Mouse (Mus musculus): ENCODE measurements around the gene Ddrgk1.
A peak's percentile ranks its signal among the peaks of the same experiment; 100 is the strongest.
"Not testable (repeated sequence)": the region's sequence is repeated elsewhere in the genome, so short reads cannot be mapped to it uniquely, and the experiment has no call there.

The Ddrgk1 gene

GRCm38 (mm10) chr2:130649028-130649427 lies 15.4 kb downstream of the Ddrgk1 start:
- DNase-seq, result not testable (repeated sequence)

- DNase-seq, result no peak
Observed at GRCm38 (mm10) chr2:130645198-130645597, 19.3 kb downstream of the Ddrgk1 start.

- peak; percentile 94 for DNase-seq
Observed at GRCm38 (mm10) chr2:130642684-130643369, 21.6 kb downstream of the Ddrgk1 start, which contains the start of gene Lzts3. Gene Lzts3, minus strand, starts transcription at chr2:130642803.

GRCm38 (mm10) chr2:130642197-130642660 lies 22.2 kb downstream of the Ddrgk1 start:
- DNase-seq, result no peak

GRCm38 (mm10) chr2:130641351-130642025 lies 23.0 kb downstream of the Ddrgk1 start:
- DNase-seq, result no peak

DNA sequence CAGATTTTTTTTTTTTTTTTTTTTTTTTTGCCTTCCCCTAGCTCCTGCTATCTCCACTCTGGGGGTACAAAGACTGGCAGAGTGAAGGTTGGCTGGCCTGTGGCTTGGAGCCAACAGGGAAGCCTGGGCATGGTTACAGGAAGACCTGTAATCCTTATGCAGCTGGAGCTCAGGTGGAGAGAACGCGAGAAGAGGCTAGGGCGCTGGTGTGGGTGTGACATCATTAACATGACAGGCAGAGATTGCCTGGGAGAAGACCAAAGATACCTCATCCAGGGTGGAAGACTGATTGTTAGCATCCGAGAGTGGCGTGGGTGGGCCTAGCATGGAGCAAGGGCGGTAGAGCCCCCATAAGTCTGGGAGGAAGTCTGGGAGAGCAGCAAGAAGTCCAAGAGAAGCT lies 25.2 kb downstream of the Ddrgk1 start:
- DNase-seq, result no peak

DNA sequence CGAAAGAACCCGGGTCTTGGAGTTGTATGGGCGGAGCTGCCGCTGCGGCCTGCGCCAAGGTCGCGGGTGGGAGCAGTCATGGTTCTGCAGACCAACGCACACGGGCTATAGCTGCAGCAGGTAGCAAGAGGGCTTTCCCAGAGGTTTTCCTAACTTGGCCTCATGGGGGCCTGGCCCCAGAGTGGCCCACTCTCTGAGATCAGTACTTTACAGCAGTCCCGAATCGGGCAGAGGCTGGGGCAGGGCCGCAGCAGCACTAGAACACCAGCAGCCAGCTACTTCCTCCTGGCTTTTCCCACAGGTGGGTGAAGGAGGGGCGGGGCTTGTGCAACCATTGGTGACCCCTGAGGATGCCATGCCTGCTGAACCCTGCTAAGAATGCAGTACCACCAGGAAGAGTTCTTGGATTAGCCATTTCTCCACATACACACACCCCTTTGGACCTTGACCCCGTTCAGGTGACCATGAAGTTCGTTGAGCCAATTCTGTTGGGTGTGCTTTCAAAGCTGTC lies 26.3 kb downstream of the Ddrgk1 start:
- no peak for DNase-seq

- peak; percentile 86 for DNase-seq
Observed at GRCm38 (mm10) chr2:130635847-130636246, 28.6 kb downstream of the Ddrgk1 start.

DNA sequence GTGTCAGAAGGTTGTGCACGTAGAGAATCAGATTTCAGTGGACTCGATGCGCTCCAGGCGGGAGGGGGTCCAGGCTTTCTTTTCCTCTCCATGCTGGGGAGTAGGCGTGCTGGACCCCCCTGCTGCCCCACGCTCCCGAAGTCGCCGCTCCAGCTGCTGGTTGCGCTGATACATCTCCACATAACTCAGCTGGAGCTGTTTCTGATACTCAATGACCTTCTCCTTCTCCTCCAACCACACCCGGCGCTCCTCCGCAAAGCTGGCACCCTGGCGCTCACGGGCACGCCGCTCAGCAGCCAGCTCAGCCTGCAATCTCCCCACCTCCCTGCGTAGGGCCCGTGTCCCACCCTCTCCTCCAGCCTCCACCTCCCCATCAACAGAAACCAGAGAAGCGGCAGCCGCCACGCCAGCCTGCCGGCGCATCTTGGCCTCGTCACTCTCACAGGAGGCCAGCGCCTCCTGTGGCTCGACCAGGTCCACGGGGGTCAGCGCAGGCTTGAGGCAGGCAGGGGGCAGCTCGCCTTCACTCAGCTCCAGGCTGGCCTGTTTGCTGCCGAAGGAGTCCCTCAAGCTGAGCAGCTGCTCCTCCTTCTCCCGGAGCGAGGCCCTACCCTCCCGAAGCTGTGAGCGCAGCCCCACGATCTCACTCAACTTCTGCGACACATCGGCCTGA lies 29.6 kb downstream of the Ddrgk1 start:
- peak; percentile 44 for DNase-seq

GRCm38 (mm10) chr2:130634006-130634738 lies 30.3 kb downstream of the Ddrgk1 start:
- DNase-seq, result no peak

GRCm38 (mm10) chr2:130632887-130633675 lies 31.4 kb downstream of the Ddrgk1 start:
- no peak for DNase-seq

DNA sequence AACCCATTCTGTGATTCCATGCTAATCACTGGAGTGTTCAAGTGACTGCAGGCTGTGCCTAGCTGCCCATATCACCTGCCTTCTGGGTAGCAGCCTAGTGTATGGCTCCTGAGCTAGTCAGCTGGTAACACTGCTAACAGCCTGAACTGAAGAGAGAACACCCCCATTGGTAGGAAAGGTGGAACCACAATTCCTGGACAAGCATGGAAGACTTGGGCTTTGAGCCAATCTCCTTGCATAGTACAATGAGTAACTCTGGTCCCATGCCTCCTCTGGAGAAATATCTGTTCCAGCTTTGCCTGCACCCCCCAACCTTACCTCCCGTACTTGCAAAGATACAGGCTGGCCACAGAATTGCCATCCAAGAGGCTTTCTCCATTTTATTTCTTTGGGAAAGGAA lies 32.0 kb downstream of the Ddrgk1 start:
- DNase-seq, result no peak

- peak; percentile 89 for DNase-seq
Observed at GRCm38 (mm10) chr2:130629839-130630203, 34.6 kb downstream of the Ddrgk1 start, which contains the start of the genes Fastkd5 and Ubox5. Gene Fastkd5, minus strand, starts transcription at chr2:130630027. Gene Ubox5, minus strand, starts transcription at chr2:130630038.

- DNase-seq, result no peak
Observed at GRCm38 (mm10) chr2:130629080-130629838, 35.2 kb downstream of the Ddrgk1 start.

- DNase-seq, result peak; percentile 31
Observed at GRCm38 (mm10) chr2:130628424-130628823, 36.0 kb downstream of the Ddrgk1 start.

GRCm38 (mm10) chr2:130618972-130619371 lies 45.5 kb downstream of the Ddrgk1 start:
- no peak for DNase-seq

- DNase-seq, result peak; percentile 48
Observed at GRCm38 (mm10) chr2:130613091-130613490, 51.4 kb downstream of the Ddrgk1 start.
